Mouse (Mus musculus) hindbrain, embryonic 13.5 days (tissue): ENCODE measurements at regions not wholly inside any gene's neighbourhood (a gene's known extent, or its start where the extent isn't known, plus 50 kb on each side); places are given as distances from the start of the nearest gene placed in this dataset.

Experiments used
- ATAC-seq: fragments of 200-750 bp; cut with Nextera tagmentation; 2 replicates; pipeline ENCODE4 v1.8.0; 2017; ENCODE audit warnings: moderate TSS enrichment; ENCODE audit not compliant: low FRiP score
- H3K27ac ChIP-seq: fragments of 300-500 bp; sonication (generic); 2 replicates; pipeline ENCODE4 v1.5.1; 2015; ENCODE audit warnings: inconsistent platforms, mild to moderate bottlenecking, moderate library complexity
- H3K27me3 ChIP-seq: fragments of 300-500 bp; sonication (generic); 2 replicates; pipeline ENCODE4 v1.6.1; 2015; ENCODE audit warnings: mild to moderate bottlenecking, inconsistent platforms
- H3K36me3 ChIP-seq: fragments of 300-500 bp; sonication (generic); 2 replicates; pipeline ENCODE4 v1.6.1; 2015; ENCODE audit warnings: mild to moderate bottlenecking, inconsistent platforms
- H3K4me1 ChIP-seq: fragments of 300-500 bp; sonication (generic); replicated peaks from 2 replicates; pipeline ENCODE4 v1.6.1; 2015; ENCODE audit warnings: inconsistent platforms
- H3K4me2 ChIP-seq: fragments of 300-500 bp; sonication (generic); 2 replicates; pipeline ENCODE4 v1.6.1; 2015; ENCODE audit warnings: inconsistent platforms, mild to moderate bottlenecking, moderate library complexity
- H3K4me3 ChIP-seq: fragments of 300-500 bp; sonication (generic); 2 replicates; pipeline ENCODE4 v1.5.1; 2015; ENCODE audit warnings: mild to moderate bottlenecking, inconsistent platforms
- H3K9ac ChIP-seq: fragments of 300-500 bp; sonication (generic); 2 replicates; pipeline ENCODE4 v1.6.1; 2015; ENCODE audit warnings: mild to moderate bottlenecking, inconsistent platforms
- H3K9me3 ChIP-seq: fragments of 300-500 bp; sonication (generic); 2 replicates; pipeline ENCODE4 v1.6.1; 2016; ENCODE audit warnings: inconsistent platforms
- whole genome bisulfite sequencing: fragments of 180-500 bp; shearing (Covaris S2); methylation state at CpG from one replicate; pipeline ENCODE4 v1.1.7; 2015; 5-methylcytosine and 5-hydroxymethylcytosine counted together

- H3K27me3 ChIP-seq: no peaks in the 10 kb centered on the region
- H3K9me3 ChIP-seq: no peaks in the 10 kb centered on the region
- H3K4me2 ChIP-seq: no peak overlapping the region
- H3K9ac ChIP-seq: no peak overlapping the region
- no peaks in the 10 kb centered on the region for H3K36me3 ChIP-seq
- whole genome bisulfite sequencing: 56% methylated on average over 1 of the region's 1 CpGs
- H3K4me1 ChIP-seq: peaks cover 54% of the 10 kb centered on the region
- H3K27ac ChIP-seq: peak overlapping the region; percentile 81
- H3K4me3 ChIP-seq: no peak overlapping the region
- ATAC-seq: no peak
Measured at GRCm38 (mm10) chr5:112040678-112041077, 211.6 kb downstream of the Cryba4 start.

GRCm38 (mm10) chr5:112041285-112041684 is 211.0 kb downstream of the Cryba4 start:
- ATAC-seq: peak; percentile 79
- Histone ChIP-seq H3K4me1 (peaks cover 48% of the 10 kb centered on the region), H3K27ac (peak overlapping the region; percentile 81), H3K9me3 (no peaks in the 10 kb centered on the region), H3K4me2 (no peak overlapping the region), H3K4me3 (no peak overlapping the region), H3K9ac (no peak overlapping the region), H3K27me3 (peaks cover 6% of the 10 kb centered on the region), H3K36me3 (no peaks in the 10 kb centered on the region)
- 12% methylated on average over 4 of the region's 4 CpGs for WGBS

GRCm38 (mm10) chr5:112042236-112042635 is 210.1 kb downstream of the Cryba4 start:
- no peaks in the 10 kb centered on the region for H3K9me3 ChIP-seq
- peaks cover 38% of the 10 kb centered on the region for H3K4me1 ChIP-seq
- peak overlapping the region; percentile 81 for H3K27ac ChIP-seq
- H3K27me3 ChIP-seq: peaks cover 9% of the 10 kb centered on the region
- H3K9ac ChIP-seq: no peak overlapping the region
- no peak overlapping the region for H3K4me2 ChIP-seq
- H3K4me3 ChIP-seq: no peak overlapping the region
- H3K36me3 ChIP-seq: no peaks in the 10 kb centered on the region
- no peak for ATAC-seq
- 84% methylated on average over 11 of the region's 11 CpGs for WGBS

GRCm38 (mm10) chr5:112050046-112050782 is 202.1 kb downstream of the Cryba4 start:
- H3K4me1 ChIP-seq: peaks cover 20% of the 10 kb centered on the region
- H3K4me3 ChIP-seq: no peak overlapping the region
- H3K4me2 ChIP-seq: no peak overlapping the region
- no peaks in the 10 kb centered on the region for H3K36me3 ChIP-seq
- 0 out of 2 replicates have a peak, but pooled peaks have one; percentile 25 for ATAC-seq
- no peak overlapping the region for H3K9ac ChIP-seq
- 37% methylated on average over 16 of the region's 16 CpGs for WGBS
- H3K27ac ChIP-seq: peak overlapping the region; percentile 44; the same call in 1 of the 2 replicates
- H3K9me3 ChIP-seq: 0 out of 2 replicates have a peak, but pooled peaks cover 4% of the 10 kb centered on the region
- H3K27me3 ChIP-seq: peaks cover 9% of the 10 kb centered on the region

- Histone ChIP-seq H3K27ac (peak overlapping the region; percentile 44; the same call in 1 of the 2 replicates), H3K9me3 (0 out of 2 replicates have a peak, but pooled peaks cover 4% of the 10 kb centered on the region), H3K27me3 (peaks cover 7% of the 10 kb centered on the region), H3K4me2 (no peak overlapping the region), H3K9ac (no peak overlapping the region), H3K4me3 (no peak overlapping the region), H3K36me3 (no peaks in the 10 kb centered on the region), H3K4me1 (peaks cover 18% of the 10 kb centered on the region)
- 83% methylated on average over 5 of the region's 5 CpGs for WGBS
- peak; percentile 33; the same call in 1 of the 2 replicates for ATAC-seq
Measured at GRCm38 (mm10) chr5:112050906-112051305, 201.4 kb downstream of the Cryba4 start.

- no peak for ATAC-seq
- peaks cover 18% of the 10 kb centered on the region for H3K4me1 ChIP-seq
- no peaks in the 10 kb centered on the region for H3K36me3 ChIP-seq
- no peak overlapping the region for H3K4me2 ChIP-seq
- H3K9me3 ChIP-seq: 0 out of 2 replicates have a peak, but pooled peaks cover 4% of the 10 kb centered on the region
- WGBS: 81% methylated on average over 10 of the region's 10 CpGs
- H3K4me3 ChIP-seq: no peak overlapping the region
- no peak overlapping the region for H3K9ac ChIP-seq
- no peak overlapping the region for H3K27ac ChIP-seq
- H3K27me3 ChIP-seq: no peaks in the 10 kb centered on the region
Measured at GRCm38 (mm10) chr5:112051786-112052185, 200.5 kb downstream of the Cryba4 start.

- H3K27ac ChIP-seq: no peak overlapping the region
- ATAC-seq: no peak
Measured at GRCm38 (mm10) chr5:112053600-112054155, 198.6 kb downstream of the Cryba4 start.

GRCm38 (mm10) chr5:112055018-112055417 is 197.3 kb downstream of the Cryba4 start:
- Histone ChIP-seq H3K27ac (no peak overlapping the region), H3K9ac (no peak overlapping the region), H3K27me3 (no peaks in the 10 kb centered on the region), H3K4me3 (no peak overlapping the region), H3K9me3 (no peaks in the 10 kb centered on the region), H3K4me2 (no peak overlapping the region), H3K36me3 (no peaks in the 10 kb centered on the region), H3K4me1 (peaks cover 12% of the 10 kb centered on the region)
- WGBS: 47% methylated on average over 4 of the region's 4 CpGs
- ATAC-seq: no peak

More at GRCm38 (mm10) chr5:112053600-112054155, 198.6 kb downstream of the Cryba4 start:
- WGBS: 89% methylated on average over 5 of the region's 5 CpGs
- Histone ChIP-seq H3K9ac (no peak overlapping the region), H3K4me3 (no peak overlapping the region), H3K9me3 (0 out of 2 replicates have a peak, but pooled peaks cover under 1% of the 10 kb centered on the region), H3K4me1 (peaks cover 18% of the 10 kb centered on the region), H3K27me3 (no peaks in the 10 kb centered on the region), H3K36me3 (no peaks in the 10 kb centered on the region), H3K4me2 (no peak overlapping the region)

- Histone ChIP-seq H3K4me2 (no peak overlapping the region), H3K27ac (no peak overlapping the region), H3K4me3 (no peak overlapping the region), H3K9me3 (no peaks in the 10 kb centered on the region), H3K9ac (no peak overlapping the region), H3K27me3 (no peaks in the 10 kb centered on the region), H3K36me3 (no peaks in the 10 kb centered on the region), H3K4me1 (no peaks in the 10 kb centered on the region)
- no peak for ATAC-seq
- WGBS: 89% methylated on average over 13 of the region's 13 CpGs
Measured at GRCm38 (mm10) chr5:112069917-112070316, 182.4 kb downstream of the Cryba4 start.

GRCm38 (mm10) chr5:112072456-112072855 is 179.9 kb downstream of the Cryba4 start:
- 60% methylated on average over 4 of the region's 4 CpGs for WGBS
- H3K9me3 ChIP-seq: no peaks in the 10 kb centered on the region
- H3K27me3 ChIP-seq: no peaks in the 10 kb centered on the region
- H3K9ac ChIP-seq: no peak overlapping the region
- ATAC-seq: no peak
- H3K27ac ChIP-seq: no peak overlapping the region
- H3K36me3 ChIP-seq: no peaks in the 10 kb centered on the region
- H3K4me3 ChIP-seq: no peak overlapping the region
- no peak overlapping the region for H3K4me2 ChIP-seq
- H3K4me1 ChIP-seq: peaks cover 7% of the 10 kb centered on the region

- no peak for ATAC-seq
- Histone ChIP-seq H3K4me1 (peaks cover 11% of the 10 kb centered on the region), H3K4me2 (no peak overlapping the region), H3K9me3 (peaks cover 3% of the 10 kb centered on the region; the same call in 1 of the 2 replicates), H3K4me3 (no peak overlapping the region), H3K36me3 (no peaks in the 10 kb centered on the region), H3K9ac (no peak overlapping the region), H3K27ac (0 out of 2 replicates have a peak overlapping the region, but pooled peaks have one; percentile 44), H3K27me3 (no peaks in the 10 kb centered on the region)
- 28% methylated on average over 14 of the region's 14 CpGs for WGBS
Measured at GRCm38 (mm10) chr5:112077097-112077496, 175.2 kb downstream of the Cryba4 start.

GRCm38 (mm10) chr5:112077840-112078600 is 174.3 kb downstream of the Cryba4 start:
- Histone ChIP-seq H3K4me1 (peaks cover 11% of the 10 kb centered on the region), H3K27ac (no peak overlapping the region), H3K9ac (no peak overlapping the region), H3K36me3 (no peaks in the 10 kb centered on the region), H3K9me3 (peaks cover 3% of the 10 kb centered on the region; the same call in 1 of the 2 replicates), H3K4me3 (no peak overlapping the region), H3K27me3 (no peaks in the 10 kb centered on the region), H3K4me2 (no peak overlapping the region)
- ATAC-seq: no peak
- 85% methylated on average over 19 of the region's 19 CpGs for WGBS
